8 mouse cellular contexts compared by ENCODE assay signal in genomic region chr13:3892601-3893000, GRCm38 (mm10). TPM values are rescaled to one million over a fixed set of nuclear protein-coding genes. Genes with fewer than 3 reads are reported as not detected.
DNase-seq lines count a peak whose midpoint lies in the region; ATAC-seq and TF ChIP-seq lines count a peak whose summit lies in the region.

No protein-coding gene starts in this region.

- H3K27ac ChIP-seq in layer of hippocampus, adult 2 months: peak overlapping the region; percentile 67; the same call in 1 of the 2 replicates
- no peak overlapping the region for H3K27ac ChIP-seq in bone marrow, adult 2 months (ENCODE audit: control insufficient read depth, insufficient read depth, low read depth, low read length, poor library complexity)
- H3K27ac ChIP-seq in hindbrain, embryonic 14.5 days: no peak overlapping the region
- no peak overlapping the region for H3K27ac ChIP-seq in midbrain, postnatal 0 days (ENCODE audit: low read depth, low read length)

- 5% methylated on average over 7 of the region's 7 CpGs for WGBS in bone marrow, adult 2 months
- WGBS in hindbrain, embryonic 14.5 days: 21% methylated on average over 7 of the region's 7 CpGs
- WGBS in midbrain, postnatal 0 days: 21% methylated on average over 7 of the region's 7 CpGs

- peak overlapping the region; percentile 55 for H3K4me3 ChIP-seq in layer of hippocampus, adult 2 months
- H3K4me3 ChIP-seq in bone marrow, adult 2 months (replicated peaks; ENCODE audit: control insufficient read depth, low read depth, low read length): peak overlapping the region; percentile 60
- H3K4me3 ChIP-seq in hindbrain, embryonic 14.5 days (replicated peaks; ENCODE audit: low read length): peak overlapping the region; percentile 41
- peak overlapping the region; percentile 55 for H3K4me3 ChIP-seq in midbrain, postnatal 0 days (ENCODE audit: low read depth, low read length)

- no peaks in the 10 kb centered on the region; the same call in 1 of the 2 replicates for H3K4me1 ChIP-seq in bone marrow, adult 2 months (ENCODE audit: control insufficient read depth, insufficient read depth, low read length)
- H3K4me1 ChIP-seq in hindbrain, embryonic 14.5 days (replicated peaks; ENCODE audit: control insufficient read depth, insufficient read depth, low read length): peaks cover 5% of the 10 kb centered on the region; the same call in 1 of the 2 replicates
- no peaks in the 10 kb centered on the region for H3K4me1 ChIP-seq in midbrain, postnatal 0 days (ENCODE audit: insufficient read depth, low read length)

- peaks cover 7% of the 10 kb centered on the region for H3K36me3 ChIP-seq in hindbrain, embryonic 14.5 days (replicated peaks; ENCODE audit: control insufficient read depth, insufficient read depth)
- H3K36me3 ChIP-seq in midbrain, postnatal 0 days (ENCODE audit: insufficient read depth, low read length): no peaks in the 10 kb centered on the region

- peak overlapping the region; percentile 55 for H3K9ac ChIP-seq in hindbrain, embryonic 14.5 days
- H3K9ac ChIP-seq in midbrain, postnatal 0 days (replicated peaks; ENCODE audit: low read length, poor library complexity, severe bottlenecking): no peak overlapping the region

- TF ChIP-seq POLR2A in bone marrow, adult 2 months (IDR thresholded peaks at IDR 0.05; ENCODE audit: borderline replicate concordance, control insufficient read depth, low read depth, low read length): no peak

- no peak for ATAC-seq in hindbrain, embryonic 14.5 days (ENCODE audit: low FRiP score)
- no peak for ATAC-seq in midbrain, postnatal 0 days (ENCODE audit: low FRiP score)

- H3K27me3 ChIP-seq in hindbrain, embryonic 14.5 days (ENCODE audit: control insufficient read depth, insufficient read depth, low read length): peaks cover 4% of the 10 kb centered on the region; the same call in 1 of the 2 replicates
- no peaks in the 10 kb centered on the region for H3K27me3 ChIP-seq in midbrain, postnatal 0 days (ENCODE audit: insufficient read depth, low read length)

- peak overlapping the region; percentile 71 for H3K4me2 ChIP-seq in hindbrain, embryonic 14.5 days (replicated peaks)
- peak overlapping the region; percentile 82 for H3K4me2 ChIP-seq in midbrain, postnatal 0 days (ENCODE audit: low read depth, low read length, poor library complexity, severe bottlenecking)

- no peak for DNase-seq in layer of hippocampus, adult 2 months (ENCODE audit: low spot score in 2 of 2)
- no peak for DNase-seq in layer of hippocampus, adult 9-10 months (ENCODE audit: low spot score)
- no peak for DNase-seq in hindbrain, embryonic 14.5 days (ENCODE audit: low spot score)
- DNase-seq in midbrain, postnatal 0 days (ENCODE audit: low spot score): no peak
- DNase-seq in right cerebral cortex, postnatal 25 days: no peak
- no peak for DNase-seq in urinary bladder, postnatal 10 days (ENCODE audit: low spot score)
- DNase-seq in cerebellum, adult 9-10 months: no peak

- TF ChIP-seq CTCF in layer of hippocampus, adult 2 months (conservative IDR thresholded peaks at IDR 0.05): no peak
- TF ChIP-seq CTCF in bone marrow, adult 2 months (IDR thresholded peaks at IDR 0.05; ENCODE audit: control insufficient read depth, insufficient read depth, low read length): no peak
- no peak for TF ChIP-seq CTCF in midbrain, postnatal 0 days (IDR thresholded peaks at IDR 0.05)

- no peaks in the 10 kb centered on the region for H3K9me3 ChIP-seq in hindbrain, embryonic 14.5 days (ENCODE audit: control insufficient read depth, low read length)
- no peaks in the 10 kb centered on the region for H3K9me3 ChIP-seq in midbrain, postnatal 0 days (ENCODE audit: low read length)

RNA-seq across cellular contexts. Expression of gene Net1, which starts 25.4 kb away (rescaled TPM):
- 10 to 100 TPM; 36.5 to 42.6 TPM for total RNA-seq in layer of hippocampus, adult 2 months (2021)
- 65.0 and 81.1 TPM in 2 replicates for polyA plus RNA-seq in bone marrow, adult 2 months (2011; ENCODE audit: insufficient read depth, insufficient read length, low replicate concordance, missing spikeins)
- polyA plus RNA-seq in hindbrain, embryonic 14.5 days (2014; fragmentation: Nextera tagmentation; extraction: Ambion mirVana): 10.2 and 12.1 TPM in 2 replicates
- 16.7 and 17.7 TPM in 2 replicates for total RNA-seq in midbrain, postnatal 0 days (2014; rRNA removed)
- polyA plus RNA-seq in midbrain, postnatal 0 days (2015; fragmentation: Nextera tagmentation; extraction: Ambion mirVana): 12.3 and 14.3 TPM in 2 replicates

RNA-seq across cellular contexts. Expression of gene Tubal3, which starts 25.5 kb away (rescaled TPM):
- total RNA-seq in layer of hippocampus, adult 2 months (2021): not detected
- polyA plus RNA-seq in bone marrow, adult 2 months (2011; ENCODE audit: insufficient read depth, insufficient read length, low replicate concordance, missing spikeins): not detected in 2 replicates
- polyA plus RNA-seq in hindbrain, embryonic 14.5 days (2014; fragmentation: Nextera tagmentation; extraction: Ambion mirVana): not detected in 2 replicates
- not detected in 2 replicates for total RNA-seq in midbrain, postnatal 0 days (2014; rRNA removed)
- polyA plus RNA-seq in midbrain, postnatal 0 days (2015; fragmentation: Nextera tagmentation; extraction: Ambion mirVana): not detected in 2 replicates

RNA-seq across cellular contexts. Expression of gene Calm5, which starts 38.6 kb away (rescaled TPM):
- not detected for total RNA-seq in layer of hippocampus, adult 2 months (2021)
- polyA plus RNA-seq in bone marrow, adult 2 months (2011; ENCODE audit: insufficient read depth, insufficient read length, low replicate concordance, missing spikeins): not detected in 2 replicates
- not detected in 2 replicates for polyA plus RNA-seq in hindbrain, embryonic 14.5 days (2014; fragmentation: Nextera tagmentation; extraction: Ambion mirVana)
- total RNA-seq in midbrain, postnatal 0 days (2014; rRNA removed): not detected in 2 replicates
- not detected in 2 replicates for polyA plus RNA-seq in midbrain, postnatal 0 days (2015; fragmentation: Nextera tagmentation; extraction: Ambion mirVana)

RNA-seq across cellular contexts. Expression of gene Ucn3, which starts 52.5 kb away (rescaled TPM):
- not detected for total RNA-seq in layer of hippocampus, adult 2 months (2021)
- not detected in 2 replicates for polyA plus RNA-seq in bone marrow, adult 2 months (2011; ENCODE audit: insufficient read depth, insufficient read length, low replicate concordance, missing spikeins)
- 0.13 TPM in 1 of 2 replicates, not detected in the other for polyA plus RNA-seq in hindbrain, embryonic 14.5 days (2014; fragmentation: Nextera tagmentation; extraction: Ambion mirVana)
- total RNA-seq in midbrain, postnatal 0 days (2014; rRNA removed): 0.14 and 0.71 TPM in 2 replicates
- 0.27 and 0.29 TPM in 2 replicates for polyA plus RNA-seq in midbrain, postnatal 0 days (2015; fragmentation: Nextera tagmentation; extraction: Ambion mirVana)

RNA-seq across cellular contexts. Expression of gene Calm4, which starts 55.0 kb away (rescaled TPM):
- not detected for total RNA-seq in layer of hippocampus, adult 2 months (2021)
- not detected in 2 replicates for polyA plus RNA-seq in bone marrow, adult 2 months (2011; ENCODE audit: insufficient read depth, insufficient read length, low replicate concordance, missing spikeins)
- not detected in 2 replicates for polyA plus RNA-seq in hindbrain, embryonic 14.5 days (2014; fragmentation: Nextera tagmentation; extraction: Ambion mirVana)
- total RNA-seq in midbrain, postnatal 0 days (2014; rRNA removed): 3.7 TPM in 1 of 2 replicates, not detected in the other
- not detected in 2 replicates for polyA plus RNA-seq in midbrain, postnatal 0 days (2015; fragmentation: Nextera tagmentation; extraction: Ambion mirVana)
